Mouse (Mus musculus) retina, adult 2 months (tissue): ENCODE measurements at regions not wholly inside any gene's neighbourhood (a gene's known extent, or its start where the extent isn't known, plus 50 kb on each side); places are given as distances from the start of the nearest gene placed in this dataset.

ENCODE experiments used
- DNase-seq: peaks from one replicate; pipeline ENCODE4 v3.0.0-alpha.2; 2012; ENCODE audit warnings: low read depth, low spot score

DNA sequence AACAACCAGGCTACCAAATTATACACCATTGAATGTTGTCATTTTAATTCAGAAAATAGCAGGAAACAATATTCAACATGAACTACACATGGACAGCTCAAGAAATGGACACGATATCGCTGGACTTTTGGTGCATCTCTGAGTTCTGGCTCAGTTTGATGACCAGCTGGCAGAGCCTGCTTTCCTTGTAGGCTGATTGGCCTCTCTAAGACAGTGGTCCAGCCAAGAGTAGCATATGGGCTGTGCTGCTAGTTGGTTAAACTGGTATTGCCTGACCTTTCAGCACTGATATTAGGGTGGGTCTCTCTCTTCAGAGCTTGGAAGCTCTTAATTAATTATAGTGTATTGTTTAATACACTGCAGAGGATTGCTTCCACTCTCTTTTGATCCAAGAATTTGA is 705.8 kb upstream of the Ddx18 start:
- no peak for DNase-seq

DNA sequence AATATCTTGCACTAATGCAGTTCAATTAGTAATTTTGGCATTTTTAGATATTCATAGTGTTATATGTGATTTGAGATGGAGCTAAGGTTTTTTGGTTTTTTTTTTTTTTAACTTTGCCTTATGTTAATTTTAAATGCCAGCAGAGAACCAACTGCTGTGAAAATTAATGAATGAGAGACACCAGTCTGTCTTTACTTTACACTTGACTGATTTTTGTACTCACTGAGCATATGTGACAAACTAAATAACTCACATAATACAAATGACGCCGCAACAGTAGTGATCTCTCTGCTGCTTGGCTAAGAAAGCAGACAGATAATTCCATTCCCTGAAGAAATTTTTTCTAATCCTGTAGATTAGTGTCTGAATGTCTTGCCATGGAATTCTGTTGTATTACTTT is 675.2 kb upstream of the Ddx18 start:
- no peak for DNase-seq

DNA sequence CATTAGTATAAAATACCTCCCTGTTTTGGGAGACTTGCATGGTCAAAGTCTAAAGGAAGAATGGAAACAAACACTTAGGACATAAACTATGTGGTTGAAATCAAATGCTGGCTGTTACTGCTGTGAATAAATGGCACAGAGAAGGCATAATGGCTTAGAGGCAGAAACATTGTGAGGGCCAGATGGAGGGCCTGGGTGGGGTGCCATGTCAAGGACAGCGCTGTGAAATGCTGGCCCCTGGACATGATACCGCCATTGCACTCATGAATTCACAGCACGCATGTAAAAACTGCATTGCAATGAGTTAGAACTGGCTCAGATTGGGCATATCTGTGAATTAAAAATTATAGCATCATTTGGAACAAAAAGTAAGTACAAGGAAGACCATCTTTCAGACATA is 673.7 kb upstream of the Ddx18 start:
- DNase-seq, result no peak

DNA sequence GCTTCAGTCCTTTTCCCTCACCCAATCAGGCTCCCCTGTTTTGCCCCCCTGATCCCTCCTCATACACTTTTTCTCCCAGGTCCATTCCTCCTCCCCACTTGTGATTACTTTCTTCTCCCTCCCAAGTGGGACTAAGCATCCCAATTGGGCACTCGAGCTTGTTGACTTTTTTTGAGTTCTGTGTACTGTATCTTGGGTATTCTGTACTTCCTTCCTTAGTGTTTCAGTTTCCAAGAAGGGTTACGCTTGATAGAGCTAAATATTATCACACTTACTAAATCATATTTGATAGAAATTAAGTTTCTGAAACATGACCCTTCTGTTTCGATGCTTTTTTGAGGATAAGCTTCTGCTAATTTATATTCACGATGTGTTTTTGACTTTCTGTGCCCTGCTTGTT is 662.7 kb upstream of the Ddx18 start:
- DNase-seq, result no peak

DNA sequence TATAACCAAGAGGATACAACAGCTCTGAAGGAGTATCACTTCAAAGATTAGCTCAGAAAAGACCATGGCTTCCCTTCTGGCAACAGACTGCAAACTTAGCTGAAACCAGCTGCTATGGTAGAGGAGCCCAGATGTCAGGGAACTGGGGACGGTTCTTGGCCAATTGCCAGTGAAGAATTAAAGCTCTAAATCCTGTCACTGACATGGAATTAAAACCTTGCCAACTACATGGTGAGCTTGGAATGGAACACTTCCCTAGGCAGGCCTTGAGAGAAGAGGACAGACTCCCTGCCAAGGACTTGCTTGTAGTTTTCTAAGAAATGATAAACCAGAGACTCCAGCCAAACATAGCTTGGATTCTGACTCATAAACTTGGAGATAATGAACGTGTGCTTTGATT is 644.7 kb upstream of the Ddx18 start:
- DNase-seq, result peak; percentile 13

DNA sequence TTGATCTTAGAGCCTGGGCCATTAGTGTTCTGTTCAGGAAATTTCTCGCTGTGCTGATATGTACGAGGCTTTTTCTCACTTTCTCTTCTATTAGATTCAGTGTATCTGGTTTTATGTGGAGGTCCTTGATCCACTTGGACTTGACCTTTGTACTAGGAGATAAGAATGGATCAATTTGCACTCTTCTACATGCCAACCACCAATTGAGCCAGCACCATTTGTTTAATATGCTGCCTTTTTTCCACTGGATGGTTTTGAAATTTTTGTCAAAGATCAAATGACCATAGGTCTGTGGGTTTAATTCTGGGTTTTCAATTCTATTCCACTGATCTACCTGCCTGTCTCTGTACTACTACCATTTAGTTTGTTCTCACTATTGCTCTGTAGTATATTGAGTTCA is 640.8 kb upstream of the Ddx18 start:
- no peak for DNase-seq

DNA sequence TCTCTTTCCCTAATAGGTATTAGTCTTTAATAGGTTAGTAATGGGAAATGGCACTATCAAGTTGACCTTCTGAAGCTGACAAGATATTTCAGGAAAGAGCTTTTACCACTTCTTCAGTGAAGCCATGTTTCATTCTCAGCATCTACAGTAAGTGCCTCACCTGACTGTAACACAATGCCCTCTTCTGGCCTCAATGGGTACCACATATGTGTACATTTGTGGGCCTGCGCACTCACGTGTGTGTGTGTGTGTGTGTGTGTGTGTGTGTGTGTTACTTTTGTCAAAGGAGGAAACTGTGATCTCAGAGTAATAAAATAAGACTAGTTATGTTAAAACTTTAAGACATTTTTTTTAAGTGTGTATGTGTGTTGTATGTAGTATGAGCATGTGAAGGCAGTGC is 601.8 kb upstream of the Ddx18 start:
- DNase-seq, result no peak

DNA sequence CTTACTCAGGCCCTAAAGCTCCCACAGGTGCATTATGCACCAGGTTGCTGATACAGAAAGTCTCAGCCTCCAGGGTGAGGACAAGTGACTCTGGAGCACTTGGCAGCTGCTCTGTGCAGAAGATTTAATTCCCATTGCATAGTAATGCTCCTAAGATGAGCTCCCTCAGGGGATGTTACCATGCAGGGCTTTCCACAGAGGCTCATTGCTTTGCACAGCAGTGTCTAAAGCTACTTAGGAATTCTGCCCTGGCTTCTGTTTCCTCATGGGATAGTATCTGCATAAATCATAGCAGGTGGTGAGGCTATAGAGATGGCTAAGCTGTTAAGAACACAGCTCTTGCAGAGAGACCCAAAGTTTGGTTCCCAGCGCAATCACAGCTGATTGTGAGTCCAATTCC is 594.0 kb upstream of the Ddx18 start:
- DNase-seq, result no peak

DNA sequence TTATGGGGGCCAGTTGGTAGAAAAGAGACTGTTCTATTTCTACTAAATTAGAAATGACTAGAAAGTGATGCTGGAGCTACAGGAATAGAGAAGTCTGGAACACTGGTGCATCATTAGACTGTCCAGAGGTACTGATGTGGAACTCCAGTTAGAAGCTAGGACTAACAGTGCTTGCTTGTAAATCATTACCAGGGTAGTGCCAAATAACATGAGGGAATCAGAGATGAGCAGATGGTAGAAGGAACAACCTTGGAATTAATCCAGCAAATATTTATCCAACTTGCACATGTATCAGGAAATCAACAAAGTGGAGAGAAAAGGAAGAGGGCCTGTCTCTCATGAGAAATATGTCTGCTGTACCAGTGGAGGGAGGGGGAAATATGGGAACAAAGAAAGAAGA is 573.6 kb upstream of the Ddx18 start:
- DNase-seq, result no peak

DNA sequence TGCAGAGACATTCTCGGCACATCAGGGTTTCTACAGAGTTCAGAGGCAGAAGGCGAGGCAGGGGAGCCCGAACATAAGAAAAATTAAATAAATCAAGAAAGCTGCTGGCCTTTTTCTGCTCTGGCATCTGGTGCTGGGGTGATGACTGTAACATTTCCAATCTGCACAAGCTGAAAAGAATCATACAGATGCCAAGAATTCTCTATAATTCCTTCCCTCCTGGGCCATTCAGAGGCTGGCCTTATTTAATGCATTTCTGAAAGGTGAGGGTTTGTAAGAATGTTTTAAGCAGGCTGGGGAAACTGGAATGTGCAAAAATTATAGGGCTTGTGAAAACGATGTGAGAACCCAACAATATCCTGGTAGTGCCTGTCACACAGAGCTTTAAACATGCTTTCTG is 556.2 kb upstream of the Ddx18 start:
- no peak for DNase-seq

DNA sequence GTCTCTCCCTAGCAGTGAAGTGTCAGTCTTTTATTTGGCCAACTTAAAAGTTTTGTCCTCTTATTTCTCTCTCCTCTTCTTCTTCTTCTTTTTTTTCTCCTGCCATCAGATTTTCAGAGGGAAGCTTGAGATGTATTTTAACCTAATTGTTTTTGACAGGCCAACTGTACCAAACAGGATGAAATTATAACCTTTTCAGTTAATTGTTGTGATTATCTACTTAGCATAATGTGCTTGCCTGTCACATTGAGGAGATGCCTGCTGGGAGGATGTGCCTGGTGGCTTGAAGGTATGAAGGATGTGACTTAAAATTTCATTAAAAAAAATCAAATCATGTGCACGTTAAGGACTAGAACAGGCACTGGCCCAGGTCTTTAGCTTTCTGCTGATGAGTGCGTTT is 527.9 kb upstream of the Ddx18 start:
- DNase-seq, result no peak

DNA sequence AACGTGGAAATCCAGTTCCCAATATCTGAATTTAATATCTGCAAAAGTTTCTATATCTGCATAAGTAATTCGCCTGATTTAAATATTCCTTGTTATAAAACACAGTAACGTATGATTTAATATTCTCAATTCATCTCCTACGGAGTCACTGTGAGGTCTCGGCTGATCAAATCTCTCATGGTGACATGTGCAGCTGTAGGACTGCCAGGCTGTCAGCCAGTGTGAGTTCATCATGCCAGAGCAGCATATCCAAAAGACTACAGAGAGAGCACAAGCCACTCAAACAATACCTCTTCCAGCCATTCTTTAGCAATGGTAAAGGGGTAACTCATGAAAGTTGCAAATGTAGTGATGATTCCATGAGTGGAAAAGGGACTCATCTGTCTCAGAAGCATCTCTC is 514.7 kb upstream of the Ddx18 start:
- DNase-seq, result no peak

DNA sequence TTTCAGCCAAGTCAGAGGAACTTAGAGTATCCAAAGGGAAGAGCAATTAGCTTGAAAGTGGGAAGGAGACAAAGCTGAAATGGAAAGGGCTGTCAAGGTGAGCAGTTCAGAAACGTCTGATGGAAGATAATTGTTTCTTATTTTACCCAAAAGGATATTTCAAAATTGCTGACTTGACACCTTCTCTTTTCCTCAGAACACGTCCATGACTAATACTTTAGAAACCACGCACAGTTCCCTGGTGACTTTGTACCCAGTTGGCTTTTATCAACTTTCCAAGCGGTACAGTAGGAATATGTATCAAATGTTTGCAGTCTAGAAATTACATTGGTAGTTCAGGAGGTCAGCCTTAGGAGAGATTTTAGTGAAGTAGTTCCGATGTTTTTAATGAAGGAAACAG is 508.3 kb upstream of the Ddx18 start:
- no peak for DNase-seq

DNA sequence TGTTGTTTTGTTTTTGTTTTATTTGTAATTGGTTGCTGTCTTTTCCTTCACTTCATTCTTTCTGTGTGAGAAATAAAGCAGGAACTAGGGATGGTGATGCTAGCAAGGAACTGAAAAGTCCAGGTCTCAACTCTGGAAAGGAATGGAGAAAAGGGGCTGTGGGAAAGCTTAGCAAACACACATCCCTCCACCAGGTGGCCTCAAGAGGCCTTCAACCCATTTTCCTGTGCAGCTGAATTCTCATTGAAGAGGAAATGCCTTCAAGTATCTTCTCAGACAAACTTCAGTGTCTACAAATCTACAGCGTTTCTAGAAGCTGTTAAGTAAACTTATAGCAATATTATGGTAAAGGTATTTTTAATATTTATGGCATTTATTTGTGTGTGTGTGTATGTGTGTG is 487.4 kb upstream of the Ddx18 start:
- no peak for DNase-seq

DNA sequence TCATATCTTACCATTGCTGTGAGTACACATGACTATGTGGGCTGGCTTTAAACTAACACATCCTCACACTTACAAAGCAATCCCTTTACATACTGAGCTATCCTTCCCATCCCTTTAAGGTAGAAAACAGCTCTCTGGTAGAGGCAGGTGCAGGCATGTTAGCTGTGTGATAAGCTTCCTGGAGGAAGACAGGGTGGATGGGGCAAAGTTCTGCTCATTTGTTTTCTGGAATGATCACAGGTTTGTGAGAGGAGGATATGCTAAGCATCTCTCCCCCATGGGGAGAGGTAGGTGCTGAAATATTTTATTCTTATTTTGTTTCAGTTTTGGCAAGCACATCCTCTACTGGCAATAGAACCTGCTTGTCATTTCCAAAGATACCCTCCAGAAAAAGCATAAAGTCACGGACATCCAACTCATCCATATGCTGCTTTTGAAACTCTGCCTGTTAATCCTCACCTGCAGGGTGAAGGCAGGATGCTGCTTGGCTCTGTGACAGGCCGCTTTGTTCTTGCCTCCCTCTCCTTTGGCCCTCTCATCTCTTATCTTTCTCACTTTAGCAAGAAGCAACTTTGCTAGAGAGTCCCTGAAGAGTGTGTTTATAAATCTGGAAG is 480.4 kb upstream of the Ddx18 start:
- DNase-seq, result no peak

DNA sequence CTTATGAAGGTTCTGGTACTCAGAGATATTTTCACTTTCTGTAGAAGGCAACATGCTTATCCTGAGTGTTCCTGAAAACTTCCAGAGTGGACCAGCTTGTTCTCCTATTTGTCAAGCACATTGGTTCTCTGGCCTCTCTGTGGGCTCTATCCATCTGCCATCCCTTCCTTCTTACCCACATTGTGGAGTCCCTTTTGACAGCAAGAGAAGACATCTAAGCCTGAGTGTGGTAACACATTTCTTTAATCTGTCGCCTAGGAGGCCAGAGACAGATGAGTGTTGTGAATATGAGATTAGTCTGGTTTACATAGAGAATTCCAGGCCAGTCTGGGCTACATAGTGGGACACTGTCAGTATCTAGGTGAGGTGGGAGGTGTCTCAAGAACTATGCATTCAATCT is 476.1 kb upstream of the Ddx18 start:
- no peak for DNase-seq

DNA sequence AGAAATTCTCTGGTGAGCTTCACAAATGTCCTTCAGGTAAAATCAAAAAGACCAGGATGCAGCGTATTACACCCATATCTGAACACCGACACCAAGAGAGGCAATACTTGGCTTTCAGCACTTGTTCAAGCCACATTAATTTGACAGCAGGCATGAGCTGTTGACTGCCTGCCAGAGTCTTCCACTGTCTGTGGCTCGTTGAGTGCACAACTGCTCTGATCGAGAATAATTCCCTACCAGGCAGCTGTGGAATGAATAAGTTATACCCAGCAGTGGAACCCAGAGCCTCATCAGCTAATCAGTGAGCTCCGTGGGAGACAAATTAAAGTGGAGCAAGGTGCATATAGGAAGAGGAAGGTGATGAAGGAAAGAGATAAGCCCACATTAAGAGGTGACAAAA is 475.3 kb upstream of the Ddx18 start:
- no peak for DNase-seq

DNA sequence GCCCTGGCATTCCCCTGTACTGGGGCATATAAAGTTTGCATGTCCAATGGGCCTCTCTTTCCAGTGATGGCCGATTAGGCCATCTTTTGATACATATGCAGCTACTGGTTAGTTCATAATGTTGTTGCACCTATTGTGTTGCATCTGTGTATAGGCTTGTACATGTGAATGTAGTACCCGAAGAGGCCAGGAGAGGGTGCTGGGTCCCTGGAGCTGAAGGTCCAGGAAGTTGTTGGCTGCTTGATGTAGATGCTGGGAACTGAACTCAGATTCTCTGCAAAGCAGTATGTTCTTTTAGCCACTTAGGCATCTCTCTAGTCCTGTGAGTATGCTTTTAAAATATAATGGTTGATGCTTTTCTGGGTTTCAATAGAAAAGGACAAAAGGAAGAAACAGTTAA is 440.0 kb upstream of the Ddx18 start:
- no peak for DNase-seq

DNA sequence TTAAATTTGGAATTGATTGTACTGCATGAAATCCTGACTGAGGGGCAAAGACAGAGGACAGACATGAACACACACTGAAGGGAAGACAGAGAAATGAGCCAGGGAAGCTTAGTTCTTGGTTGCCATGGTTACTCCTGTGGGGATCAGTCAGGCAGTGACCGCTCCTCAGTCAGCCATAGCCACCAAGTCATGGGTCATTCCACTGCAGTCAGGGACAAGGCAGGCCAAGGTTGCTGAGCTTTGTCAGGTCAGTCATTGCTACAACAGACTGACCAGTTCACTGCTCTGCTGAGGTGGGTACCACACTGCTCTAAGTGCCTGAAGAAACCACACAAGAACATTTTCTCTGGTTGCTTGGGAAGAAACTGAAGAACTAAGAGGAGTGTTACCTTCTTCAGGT is 428.7 kb upstream of the Ddx18 start:
- no peak for DNase-seq

DNA sequence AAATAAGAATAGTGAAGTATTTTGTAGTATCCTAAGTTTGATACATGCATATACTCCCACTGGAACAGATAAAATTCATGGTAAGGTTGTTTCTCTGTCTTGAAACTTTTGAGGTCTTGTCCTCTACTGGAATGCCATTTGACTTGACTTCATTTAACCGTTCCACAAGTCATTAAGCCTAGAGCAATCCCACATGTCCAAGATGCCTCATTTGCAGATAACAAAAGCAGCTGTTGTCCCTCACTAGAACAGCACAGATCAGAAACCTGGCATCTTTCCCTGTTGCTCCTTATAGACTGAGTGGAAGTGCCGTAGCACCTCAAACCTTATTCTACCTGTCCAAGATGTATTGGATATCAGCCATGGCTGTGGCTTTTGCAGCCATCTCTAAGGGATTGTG is 422.9 kb upstream of the Ddx18 start:
- DNase-seq, result no peak

DNA sequence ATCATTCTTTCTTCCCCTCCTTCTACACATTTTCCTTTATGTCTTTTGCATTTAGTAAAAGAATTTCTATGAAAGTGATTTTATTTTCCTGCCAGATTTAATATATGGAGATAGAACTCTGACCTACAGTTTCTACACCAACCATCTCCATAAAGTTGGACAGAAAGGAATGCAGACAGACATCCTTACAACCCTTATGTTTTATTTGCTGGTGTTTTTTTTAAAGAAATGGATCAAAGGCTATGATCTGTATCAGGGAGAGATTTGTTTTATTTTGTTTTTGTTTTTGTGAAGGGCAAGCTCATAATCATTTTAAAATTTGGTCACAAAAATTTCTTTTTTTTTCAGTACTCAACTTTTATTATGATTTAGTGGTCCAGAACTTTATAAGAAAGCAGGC is 391.2 kb upstream of the Ddx18 start:
- DNase-seq, result no peak

DNA sequence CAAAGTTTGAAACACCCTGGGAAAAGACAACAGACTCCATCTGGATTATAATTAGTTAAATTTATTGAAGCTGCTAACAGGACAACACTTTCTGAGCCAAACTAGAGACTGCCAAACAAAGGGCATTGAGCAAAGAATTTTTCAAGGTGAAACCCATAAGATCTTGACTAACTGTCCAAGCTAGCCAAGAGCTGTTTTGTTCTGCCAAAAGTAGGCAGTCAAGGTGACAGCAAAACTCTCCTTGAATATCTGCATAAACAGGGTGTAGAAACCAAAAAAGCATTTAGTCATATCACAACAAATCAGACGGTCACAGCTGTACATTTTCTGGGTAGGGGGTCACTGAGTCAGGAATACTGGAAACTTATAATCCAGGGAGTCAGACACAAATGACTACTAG is 368.1 kb upstream of the Ddx18 start:
- DNase-seq, result no peak
